Mouse (Mus musculus) thymus, postnatal 14 days (tissue): ENCODE measurements around the gene Glt8d2.

Experiments used
- DNase-seq: peaks from one replicate; pipeline ENCODE4 v3.0.0; 2021

Glt8d2 gene

GRCm38 (mm10) chr10:82690494-82690893, at the start of gene Glt8d2:
Glt8d2 (minus strand) TSS chr10:82690650.
- no peak for DNase-seq

- peak; percentile 58 for DNase-seq
Observed at GRCm38 (mm10) chr10:82699296-82699941, 9.0 kb upstream of the Glt8d2 start.

GRCm38 (mm10) chr10:82698712-82699261, 8.3 kb upstream of the Glt8d2 start:
- DNase-seq = peak; percentile 95

- DNase-seq = no peak
Observed at GRCm38 (mm10) chr10:82697305-82697898, 7.0 kb upstream of the Glt8d2 start.

GRCm38 (mm10) chr10:82696453-82697079, 6.1 kb upstream of the Glt8d2 start:
- no peak for DNase-seq

DNA sequence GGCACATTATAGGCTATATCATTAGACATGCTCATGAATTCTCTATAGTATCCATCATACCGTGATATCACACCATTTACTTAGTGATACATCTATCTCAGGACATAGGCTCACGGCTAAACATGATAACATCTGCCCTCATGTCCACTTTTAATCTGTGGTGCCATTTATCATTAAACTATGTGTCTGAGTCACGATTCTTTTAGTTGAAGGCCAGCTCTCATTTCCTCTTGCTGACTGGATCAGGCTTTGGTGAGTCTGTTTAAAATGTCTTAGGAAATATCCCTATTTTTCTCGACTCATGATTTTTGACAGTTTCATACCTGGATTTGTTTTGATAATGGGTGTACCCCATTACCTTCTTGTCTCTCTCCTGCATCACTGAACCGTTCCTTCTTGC, 5.5 kb upstream of the Glt8d2 start, which contains the start of gene Hcfc2:
Hcfc2 (plus strand) TSS at position 205 of the 400 bp plus-strand sequence.
- DNase-seq = no peak

GRCm38 (mm10) chr10:82689681-82690211, 704 bp downstream of the Glt8d2 start:
- DNase-seq = no peak

DNA sequence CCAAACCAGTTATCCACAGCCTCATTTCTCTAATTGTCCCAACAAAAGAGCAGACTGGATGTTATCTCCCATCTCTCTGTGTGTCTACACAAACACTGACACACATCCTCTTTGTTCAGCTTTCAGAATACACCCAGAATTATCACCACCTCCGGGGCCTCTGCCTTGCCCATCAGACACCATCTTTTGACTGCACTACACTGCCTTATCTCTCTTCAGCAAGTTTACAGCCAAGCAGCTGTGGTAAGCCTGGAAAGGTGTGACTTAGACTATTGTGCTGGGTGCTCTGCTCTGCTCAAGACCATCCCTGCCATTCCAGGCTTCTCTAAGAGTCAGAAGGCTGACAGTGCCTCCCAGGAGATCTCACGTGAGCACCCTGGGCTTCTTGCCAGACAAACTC, 5.0 kb downstream of the Glt8d2 start:
- DNase-seq = no peak

- no peak for DNase-seq
Observed at GRCm38 (mm10) chr10:82681639-82682038, 8.8 kb downstream of the Glt8d2 start.

DNA sequence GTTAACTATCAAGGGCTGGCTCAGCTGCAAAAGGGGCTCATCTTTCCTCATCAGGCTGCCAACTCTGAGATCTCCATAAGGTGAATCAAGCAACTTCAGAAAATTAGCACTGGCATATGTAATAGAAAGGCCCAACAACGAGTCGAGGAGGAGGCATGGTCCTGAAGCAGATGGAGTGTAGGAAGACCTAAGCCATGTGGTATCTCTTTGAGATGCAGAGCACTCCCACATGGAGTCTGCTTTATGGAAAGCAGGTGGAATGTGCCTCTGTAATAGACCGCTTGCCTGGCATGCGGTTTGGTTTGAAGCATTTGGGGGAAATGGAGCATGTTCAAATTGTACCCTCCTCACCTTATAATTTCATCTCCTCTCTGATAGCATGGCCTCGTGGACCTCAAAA, 9.7 kb downstream of the Glt8d2 start:
- DNase-seq = no peak

DNA sequence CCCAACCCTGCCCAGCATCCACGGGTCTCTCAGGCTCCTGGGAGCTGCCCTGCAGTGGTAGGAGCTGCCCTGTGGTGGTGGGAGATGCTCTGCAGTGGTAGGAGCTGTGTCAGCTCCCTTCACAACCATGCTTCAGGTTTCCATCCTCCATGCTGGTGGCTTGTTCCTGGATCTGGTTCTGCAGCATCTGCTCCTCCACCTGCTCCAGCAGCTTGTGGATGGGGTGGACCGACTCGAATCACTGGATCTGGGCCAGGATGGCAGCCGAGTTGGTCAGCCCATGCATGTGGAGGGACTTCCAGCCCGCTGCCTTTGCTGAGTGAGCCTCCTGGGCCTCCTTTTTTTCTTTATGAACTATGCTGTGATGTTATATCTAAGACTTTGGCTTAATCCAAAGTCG, 13.5 kb downstream of the Glt8d2 start:
- DNase-seq = no peak

- DNase-seq = no peak
Observed at GRCm38 (mm10) chr10:82670205-82670604, 20.2 kb downstream of the Glt8d2 start.

DNA sequence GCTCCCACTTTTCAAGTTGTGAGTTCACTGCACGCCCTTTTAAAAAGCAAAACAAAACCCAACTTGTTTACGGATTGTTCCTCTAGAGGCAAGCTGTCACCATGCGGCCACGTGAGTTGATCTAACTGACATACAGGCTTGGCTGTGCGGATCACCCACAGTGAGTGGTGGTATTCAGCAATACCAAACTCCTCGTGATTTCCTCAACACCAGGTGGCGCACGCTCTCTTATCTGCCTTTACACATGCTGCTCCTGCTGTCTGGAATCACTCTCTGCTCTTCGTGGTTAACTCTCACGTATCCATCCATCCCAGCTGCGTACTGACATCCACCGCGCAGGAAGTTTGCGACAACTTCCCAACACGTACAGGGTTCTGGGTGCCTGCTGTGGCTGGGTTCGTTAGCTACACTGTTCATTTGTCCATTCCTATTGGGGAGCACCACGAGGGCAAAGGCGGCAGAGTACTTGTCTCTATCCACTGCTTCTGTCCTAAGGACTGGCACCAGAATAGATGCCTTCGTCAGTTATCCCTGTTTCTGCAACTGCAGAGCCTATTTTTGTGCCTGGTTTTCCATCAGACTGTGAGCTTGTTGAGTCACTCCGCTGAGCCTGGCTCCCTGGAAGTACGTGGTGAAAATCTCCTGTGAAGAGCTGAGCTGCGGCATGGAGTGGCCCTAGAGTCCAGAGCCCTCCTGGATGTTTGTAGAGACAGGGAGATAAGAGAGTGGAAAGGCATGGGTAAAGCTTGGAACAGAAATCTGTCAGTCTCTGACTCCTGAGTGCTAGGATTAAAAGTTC, 23.8 kb downstream of the Glt8d2 start:
- DNase-seq = peak; percentile 90

DNA sequence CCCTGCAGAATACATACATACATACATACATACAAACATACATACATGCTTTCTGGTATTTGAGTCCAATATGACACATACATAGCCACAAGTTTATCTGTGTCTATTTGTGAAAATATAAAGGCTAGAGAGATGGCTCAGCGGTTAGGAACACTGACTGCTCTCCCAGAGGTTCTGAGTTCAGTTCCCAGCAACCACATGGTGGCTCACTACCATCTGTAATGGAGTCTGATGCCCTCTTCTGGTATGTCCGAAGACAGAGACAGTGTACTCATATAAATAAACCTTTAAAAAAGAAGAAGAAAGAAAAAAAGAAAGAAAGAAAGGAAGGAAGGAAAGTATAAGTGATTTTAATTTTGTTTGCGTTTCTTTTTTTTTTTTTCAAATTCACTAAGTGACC, 24.5 kb downstream of the Glt8d2 start:
- DNase-seq = no peak

DNA sequence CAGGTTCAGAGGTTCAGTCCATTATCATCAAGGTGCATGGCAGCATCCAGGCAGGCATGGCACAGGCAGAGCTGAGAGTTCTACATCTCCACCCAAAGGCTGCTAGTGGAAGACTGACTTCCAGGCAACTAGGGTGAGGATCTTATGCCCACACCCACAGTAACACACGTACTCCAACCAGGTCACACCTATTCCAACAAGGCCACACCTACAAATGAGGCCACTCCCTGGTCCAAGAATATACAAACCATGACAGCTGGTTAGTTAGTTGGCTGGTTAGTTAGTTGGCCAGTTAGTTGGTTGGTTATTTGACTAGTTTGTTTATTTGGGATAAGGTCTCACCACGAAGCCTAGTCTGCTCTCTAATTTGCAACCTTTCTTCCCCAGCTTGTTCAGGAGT, 27.2 kb downstream of the Glt8d2 start:
- no peak for DNase-seq

DNA sequence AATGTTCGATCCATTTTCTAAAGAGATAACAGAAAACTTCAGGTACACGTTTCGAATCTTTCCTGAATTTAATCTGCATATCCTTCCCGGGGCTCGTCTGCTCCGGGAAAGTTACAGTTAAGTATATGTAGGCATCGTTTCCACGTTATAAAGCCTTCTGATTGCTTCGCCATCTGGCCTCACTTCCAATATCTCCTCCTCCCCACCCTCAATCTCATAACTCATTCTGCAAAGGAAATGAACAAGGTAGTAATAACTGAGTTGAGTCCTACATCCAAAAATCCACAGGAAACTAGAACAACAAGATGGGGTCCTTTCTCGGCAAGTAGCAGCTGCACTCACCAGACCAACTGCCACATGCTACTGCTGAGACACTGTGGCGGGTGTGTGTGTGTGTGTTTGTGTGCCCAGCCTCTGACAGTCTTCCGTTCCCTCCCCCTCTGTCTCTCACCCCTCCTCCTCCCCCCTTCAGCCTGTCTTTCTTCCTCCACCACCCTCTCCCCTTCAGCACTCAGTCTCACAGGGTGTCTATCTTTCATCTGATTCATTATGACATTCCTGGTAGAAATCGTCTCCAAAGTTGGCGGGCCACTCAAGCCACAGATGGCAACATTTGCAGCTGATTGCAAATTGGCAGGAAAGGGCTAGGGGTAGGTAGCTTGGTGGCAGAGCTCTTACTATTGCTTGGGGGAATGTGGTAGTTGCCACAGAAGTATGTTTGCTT, 28.0 kb downstream of the Glt8d2 start:
- DNase-seq = peak; percentile 76

- peak; percentile 16 for DNase-seq
Observed at GRCm38 (mm10) chr10:82661820-82662219, 28.6 kb downstream of the Glt8d2 start.

DNA sequence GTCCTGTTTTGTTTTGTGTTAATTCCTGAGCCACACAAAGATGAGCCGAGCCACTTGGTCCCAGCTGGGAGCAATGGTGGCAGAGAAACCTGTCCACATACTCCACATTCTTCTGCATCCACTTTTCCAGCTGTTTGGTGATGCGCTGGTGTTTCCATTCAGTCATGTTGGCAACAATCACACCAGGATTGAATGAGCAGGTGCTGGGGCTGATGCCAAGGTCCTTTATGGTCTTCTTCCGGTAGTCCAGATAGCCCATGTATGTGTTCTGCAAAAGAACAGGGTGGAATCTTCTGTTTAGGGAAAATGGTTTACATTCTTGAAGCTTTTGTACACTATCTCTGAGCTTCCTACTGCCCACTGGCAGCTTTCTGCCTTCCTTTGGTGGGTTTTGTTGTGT, 35.9 kb downstream of the Glt8d2 start:
- no peak for DNase-seq

DNA sequence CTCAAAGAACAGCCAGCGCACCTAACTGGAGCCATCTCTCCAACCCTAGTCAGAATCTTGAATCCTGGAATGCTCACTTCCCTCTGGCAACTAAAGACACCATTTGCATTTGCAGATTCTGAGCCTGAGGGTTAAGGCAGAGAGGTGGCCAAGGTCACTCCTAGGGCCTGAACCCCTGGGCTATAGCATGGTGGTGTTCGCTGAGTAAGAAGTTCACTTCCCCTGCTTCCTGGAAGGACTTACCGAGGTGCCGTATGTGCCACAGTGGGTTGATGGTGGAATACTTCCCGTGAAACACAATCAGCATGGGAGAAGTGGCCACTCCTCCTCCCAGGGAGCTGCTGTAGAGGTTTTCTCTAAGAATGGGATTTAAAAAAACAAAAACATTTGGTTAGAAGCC, 37.8 kb downstream of the Glt8d2 start:
- DNase-seq = no peak

- no peak for DNase-seq
Observed at GRCm38 (mm10) chr10:82651221-82651620, 39.2 kb downstream of the Glt8d2 start.

GRCm38 (mm10) chr10:82647205-82647811, 43.1 kb downstream of the Glt8d2 start:
- DNase-seq = no peak

DNA sequence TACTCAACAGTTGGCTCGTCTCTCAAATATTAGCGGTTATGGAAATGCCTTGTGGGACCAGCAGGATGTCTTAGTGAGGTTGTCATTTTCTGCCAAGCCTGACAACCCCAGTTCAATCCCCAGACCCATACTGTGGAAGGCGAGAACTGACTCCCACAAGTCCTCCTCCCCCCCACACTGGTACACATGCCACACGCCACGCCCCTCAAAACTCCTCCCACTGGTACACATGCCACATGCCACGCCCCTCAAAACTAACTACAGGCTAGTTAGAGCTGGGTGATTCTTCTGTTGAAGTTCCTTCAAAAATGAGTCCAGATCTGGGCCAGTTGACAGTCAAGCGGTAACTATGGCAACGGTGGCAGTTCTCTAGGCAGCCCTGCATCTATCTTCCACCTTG, 44.4 kb downstream of the Glt8d2 start:
- no peak for DNase-seq
